Mouse (Mus musculus) forebrain, embryonic 12.5 days (tissue): ENCODE data around the gene Guca2a. TPM values are rescaled to one million over a fixed set of nuclear protein-coding genes. Genes with fewer than 3 reads are reported as not detected.

Experiments
- ATAC-seq: fragments of 200-750 bp; cut with Nextera tagmentation; 2 replicates; pipeline ENCODE4 v1.8.0; 2017; ENCODE audit warnings: moderate TSS enrichment; ENCODE audit not compliant: low FRiP score
- H3K27ac ChIP-seq: fragments of 300-500 bp; sonication (generic); 2 replicates; pipeline ENCODE4 v1.5.1; 2016; ENCODE audit warnings: mild to moderate bottlenecking
- H3K27me3 ChIP-seq: fragments of 300-500 bp; sonication (generic); 2 replicates; pipeline ENCODE4 v1.6.1; 2016; ENCODE audit warnings: mild to moderate bottlenecking
- H3K36me3 ChIP-seq: fragments of 300-500 bp; sonication (generic); replicated peaks from 2 replicates; pipeline ENCODE4 v1.6.1; 2016; ENCODE audit warnings: mild to moderate bottlenecking
- H3K4me1 ChIP-seq: fragments of 300-500 bp; sonication (generic); 2 replicates; pipeline ENCODE4 v1.6.1; 2016
- H3K4me2 ChIP-seq: fragments of 300-500 bp; sonication (generic); 2 replicates; pipeline ENCODE4 v1.6.1; 2016; ENCODE audit warnings: mild to moderate bottlenecking, moderate library complexity
- H3K4me3 ChIP-seq: fragments of 300-500 bp; sonication (generic); replicated peaks from 2 replicates; pipeline ENCODE4 v1.5.1; 2016; ENCODE audit warnings: mild to moderate bottlenecking
- H3K9ac ChIP-seq: fragments of 300-500 bp; sonication (generic); 2 replicates; pipeline ENCODE4 v1.6.1; 2016; ENCODE audit warnings: mild to moderate bottlenecking
- H3K9me3 ChIP-seq: fragments of 300-500 bp; sonication (generic); 2 replicates; pipeline ENCODE4 v1.6.1; 2016
- WGBS: fragments of 180-500 bp; shearing (Covaris S2); methylation state at CpG from one replicate; pipeline ENCODE4 v1.1.7; 2016; 5-methylcytosine and 5-hydroxymethylcytosine counted together
- polyA plus RNA-seq: library from polyadenylated mRNA; unstranded; fragments of >200 nt; fragmentation: Nextera tagmentation; extraction: Ambion mirVana; gene quantifications from 2 replicates; pipeline ENCODE4 v1.2.1, GENCODE M21; 2016

Gene Guca2a
- polyA plus RNA-seq: not detected in 2 replicates

DNA sequence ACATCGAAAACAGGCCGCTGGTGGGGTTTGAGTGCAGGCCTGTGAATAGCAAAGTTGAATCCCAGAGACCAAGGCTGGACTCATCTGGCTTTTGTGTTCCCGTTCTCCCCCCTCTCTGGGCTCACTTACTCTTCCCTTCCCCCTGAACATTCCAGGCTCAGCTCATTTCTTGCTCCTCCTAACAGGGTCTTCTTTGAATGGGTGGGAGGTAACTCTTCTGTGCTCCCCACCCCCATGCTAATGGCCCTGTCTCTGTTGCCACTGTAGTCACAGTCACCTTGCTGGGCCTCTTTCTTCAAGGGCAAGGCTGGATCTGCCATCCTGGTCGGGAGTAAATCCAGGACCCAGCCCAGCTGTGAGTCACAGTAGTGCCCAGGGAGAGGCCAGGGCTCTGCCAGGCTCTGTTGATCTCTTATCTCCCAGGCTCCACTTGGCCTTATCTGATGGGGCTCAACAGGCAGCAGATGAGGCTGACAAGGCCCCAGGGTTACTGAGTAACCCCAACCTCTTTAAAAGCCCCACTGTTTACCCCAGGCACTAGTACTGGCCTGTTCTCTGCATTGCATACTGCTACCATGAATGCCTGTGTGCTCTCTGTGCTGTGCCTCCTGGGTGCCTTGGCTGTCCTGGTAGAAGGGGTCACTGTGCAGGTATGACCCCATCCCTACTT lies at the start of gene Guca2a:
Gene Guca2a (plus strand): TSS at position 529 of the 670 bp plus-strand sequence.
- WGBS: 78% methylated on average over 4 of the region's 4 CpGs

DNA sequence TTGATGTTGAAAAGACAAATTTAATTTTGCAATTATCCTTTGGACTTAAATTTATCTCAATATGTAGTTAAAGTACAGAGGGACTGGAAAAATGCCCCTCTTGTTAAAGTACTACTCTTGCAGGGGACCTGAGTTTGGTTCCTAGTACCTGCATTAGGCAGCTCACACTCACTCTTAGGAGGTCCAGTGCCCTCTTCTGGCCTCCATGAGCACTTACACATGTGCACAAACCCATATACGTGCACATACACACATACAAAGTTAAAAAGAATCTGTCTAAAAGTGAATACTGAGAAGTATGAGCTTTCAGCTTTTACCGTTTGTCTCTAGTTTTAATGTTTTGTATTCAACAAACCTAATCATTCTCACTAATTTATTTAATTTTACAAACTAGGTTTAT lies 49.5 kb upstream of the Guca2a start:
- ATAC-seq: no peak
- no peak overlapping the region for H3K27ac ChIP-seq
- peaks cover 6% of the 10 kb centered on the region; the same call in 1 of the 2 replicates for H3K4me1 ChIP-seq
- H3K27me3 ChIP-seq: no peaks in the 10 kb centered on the region
- H3K4me3 ChIP-seq: no peak overlapping the region
- whole genome bisulfite sequencing: 99% methylated on average over 2 of the region's 2 CpGs
- no peaks in the 10 kb centered on the region for H3K9me3 ChIP-seq
- peaks cover 12% of the 10 kb centered on the region for H3K36me3 ChIP-seq
- no peak overlapping the region for H3K4me2 ChIP-seq
- H3K9ac ChIP-seq: no peak overlapping the region

More for the DNA sequence above, at the start of gene Guca2a:
- no peaks in the 10 kb centered on the region for H3K36me3 ChIP-seq
- H3K27me3 ChIP-seq: no peaks in the 10 kb centered on the region
- H3K9ac ChIP-seq: no peak within 1 kb of the TSS
- H3K27ac ChIP-seq: no peak within 1 kb of the TSS
- H3K4me2 ChIP-seq: no peak within 1 kb of the TSS
- peaks cover 18% of the 10 kb centered on the region for H3K4me1 ChIP-seq
- no peak within 1 kb of the TSS for H3K4me3 ChIP-seq
- no peak for ATAC-seq
- no peaks in the 10 kb centered on the region for H3K9me3 ChIP-seq

DNA sequence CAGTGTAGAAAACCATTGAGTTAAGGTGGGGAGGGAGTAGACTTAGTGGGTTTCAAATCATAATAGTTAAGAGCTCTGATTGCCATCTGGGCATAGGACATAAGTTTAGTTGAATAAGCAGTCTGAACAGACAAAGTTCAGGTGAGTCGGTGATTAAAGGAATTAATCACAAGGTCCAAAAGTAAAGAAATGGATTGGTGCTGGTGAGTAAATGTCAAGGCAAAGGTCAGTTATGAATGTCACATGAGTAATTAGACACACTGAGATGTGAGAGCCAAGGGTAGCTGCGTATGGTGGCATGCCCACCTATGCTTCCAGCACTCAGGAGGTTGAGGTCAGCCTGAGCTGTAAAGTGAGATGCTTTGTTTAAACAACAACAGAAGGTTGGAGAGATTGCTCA lies 48.1 kb upstream of the Guca2a start:
- Histone ChIP-seq H3K4me3 (no peak overlapping the region), H3K36me3 (peaks cover 12% of the 10 kb centered on the region), H3K27me3 (no peaks in the 10 kb centered on the region), H3K4me1 (peaks cover 6% of the 10 kb centered on the region; the same call in 1 of the 2 replicates), H3K27ac (no peak overlapping the region), H3K9ac (no peak overlapping the region), H3K4me2 (no peak overlapping the region), H3K9me3 (no peaks in the 10 kb centered on the region)
- 94% methylated on average over 2 of the region's 2 CpGs for WGBS
- no peak for ATAC-seq

DNA sequence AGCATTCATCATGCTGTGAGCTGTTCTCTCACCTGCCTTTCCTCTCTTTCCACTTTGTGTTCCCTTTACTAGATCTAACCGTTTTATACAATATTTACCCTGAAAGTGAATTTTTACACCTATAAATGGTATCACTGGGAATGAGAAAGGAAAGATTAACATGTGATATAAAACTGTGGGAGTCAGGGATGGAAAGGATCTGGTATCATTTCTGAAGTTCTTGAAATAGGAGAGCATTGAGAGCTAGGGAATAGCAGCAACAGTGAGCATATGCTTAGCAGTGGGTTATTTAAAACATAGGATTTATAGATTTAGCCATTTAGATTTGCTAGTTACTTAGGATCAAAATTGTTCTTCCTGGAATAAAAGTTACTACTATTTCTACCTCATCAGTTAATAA lies 47.5 kb upstream of the Guca2a start:
- no peak for ATAC-seq
- Histone ChIP-seq H3K4me1 (peaks cover 6% of the 10 kb centered on the region; the same call in 1 of the 2 replicates), H3K27ac (no peak overlapping the region), H3K9me3 (no peaks in the 10 kb centered on the region), H3K4me2 (no peak overlapping the region), H3K36me3 (peaks cover 12% of the 10 kb centered on the region), H3K27me3 (no peaks in the 10 kb centered on the region), H3K9ac (no peak overlapping the region), H3K4me3 (no peak overlapping the region)
- 91% methylated on average over 1 of the region's 1 CpGs for WGBS

DNA sequence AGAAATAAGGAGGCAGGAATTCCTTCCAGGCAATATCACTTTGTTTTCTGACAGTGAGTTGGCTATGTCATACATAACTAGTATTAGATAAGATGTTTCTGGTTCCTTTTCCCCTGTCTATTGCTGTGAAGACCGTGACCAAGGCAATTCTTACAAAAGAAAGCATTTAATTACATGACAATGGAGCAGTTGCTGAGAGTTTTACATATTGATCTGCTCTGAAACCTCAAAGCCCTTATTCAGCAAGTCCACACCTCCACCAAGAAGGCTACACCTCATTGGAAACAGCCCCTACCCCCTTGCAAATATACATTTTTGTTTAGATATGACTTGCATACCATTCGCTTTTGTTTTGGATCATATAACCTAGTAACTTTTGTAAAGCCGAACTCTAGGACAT lies 45.0 kb upstream of the Guca2a start:
- no peaks in the 10 kb centered on the region for H3K9me3 ChIP-seq
- no peak overlapping the region for H3K9ac ChIP-seq
- H3K4me3 ChIP-seq: no peak overlapping the region
- H3K36me3 ChIP-seq: peaks cover 6% of the 10 kb centered on the region; the same call in 1 of the 2 replicates
- peaks cover 6% of the 10 kb centered on the region; the same call in 1 of the 2 replicates for H3K4me1 ChIP-seq
- WGBS: 71% methylated on average over 3 of the region's 3 CpGs
- no peak for ATAC-seq
- H3K27ac ChIP-seq: no peak overlapping the region
- H3K4me2 ChIP-seq: no peak overlapping the region
- H3K27me3 ChIP-seq: no peaks in the 10 kb centered on the region

DNA sequence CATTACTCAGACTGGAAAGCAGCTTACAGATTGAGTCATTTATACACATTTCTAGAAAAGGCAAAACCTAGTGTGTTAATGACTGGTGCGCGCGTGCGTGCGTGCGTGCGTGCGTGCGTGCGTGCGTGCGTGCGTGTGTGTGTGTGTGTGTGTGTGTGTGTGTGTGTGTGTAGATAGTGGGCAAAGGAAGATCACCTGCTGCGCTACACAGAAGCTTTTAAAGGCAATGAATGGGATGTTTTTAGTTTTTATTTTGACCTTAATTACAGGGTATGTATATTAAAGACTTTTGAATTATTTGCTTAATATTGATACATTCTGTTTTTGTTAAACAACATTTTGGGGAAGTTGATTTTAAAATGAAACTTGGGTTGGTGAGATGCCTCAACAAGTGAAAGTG lies 43.2 kb upstream of the Guca2a start:
- Histone ChIP-seq H3K27me3 (no peaks in the 10 kb centered on the region), H3K4me1 (peaks cover 6% of the 10 kb centered on the region; the same call in 1 of the 2 replicates), H3K36me3 (no peaks in the 10 kb centered on the region), H3K9ac (no peak overlapping the region), H3K9me3 (no peaks in the 10 kb centered on the region), H3K4me2 (no peak overlapping the region), H3K27ac (no peak overlapping the region), H3K4me3 (no peak overlapping the region)
- ATAC-seq: no peak
- WGBS: 93% methylated on average over 14 of the region's 14 CpGs

GRCm38 (mm10) chr4:119599605-119600004 lies 37.9 kb upstream of the Guca2a start:
- H3K4me2 ChIP-seq: no peak overlapping the region
- WGBS: 74% methylated on average over 1 of the region's 1 CpGs
- H3K4me3 ChIP-seq: no peak overlapping the region
- no peak overlapping the region for H3K9ac ChIP-seq
- no peak for ATAC-seq
- no peaks in the 10 kb centered on the region for H3K9me3 ChIP-seq
- H3K4me1 ChIP-seq: no peaks in the 10 kb centered on the region
- H3K27me3 ChIP-seq: no peaks in the 10 kb centered on the region
- H3K27ac ChIP-seq: no peak overlapping the region
- peaks cover 9% of the 10 kb centered on the region for H3K36me3 ChIP-seq

DNA sequence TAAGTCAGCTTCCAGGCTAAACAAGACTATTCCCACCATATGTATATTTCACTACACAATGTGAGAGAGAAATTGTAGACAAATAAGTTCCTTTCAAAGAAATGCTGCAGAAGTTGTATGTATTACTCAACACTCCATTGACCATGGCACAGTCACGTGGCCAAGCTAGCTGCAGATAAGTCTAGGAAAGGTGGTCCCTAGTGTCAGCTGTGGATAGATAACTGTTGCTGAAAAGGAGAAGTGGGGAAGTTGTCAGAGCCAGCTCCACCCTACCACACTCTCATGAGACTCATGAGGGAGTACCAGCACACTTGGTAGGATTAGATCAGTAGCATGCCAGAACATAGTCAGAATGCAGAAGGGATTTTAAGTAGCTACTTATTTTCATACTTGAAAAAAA lies 28.0 kb upstream of the Guca2a start:
- Histone ChIP-seq H3K27ac (no peak overlapping the region), H3K36me3 (peaks cover 14% of the 10 kb centered on the region), H3K4me3 (no peak overlapping the region), H3K27me3 (no peaks in the 10 kb centered on the region), H3K9me3 (no peaks in the 10 kb centered on the region), H3K9ac (no peak overlapping the region), H3K4me1 (peaks cover 5% of the 10 kb centered on the region; the same call in 1 of the 2 replicates), H3K4me2 (no peak overlapping the region)
- ATAC-seq: no peak
- WGBS: 85% methylated on average over 1 of the region's 1 CpGs

DNA sequence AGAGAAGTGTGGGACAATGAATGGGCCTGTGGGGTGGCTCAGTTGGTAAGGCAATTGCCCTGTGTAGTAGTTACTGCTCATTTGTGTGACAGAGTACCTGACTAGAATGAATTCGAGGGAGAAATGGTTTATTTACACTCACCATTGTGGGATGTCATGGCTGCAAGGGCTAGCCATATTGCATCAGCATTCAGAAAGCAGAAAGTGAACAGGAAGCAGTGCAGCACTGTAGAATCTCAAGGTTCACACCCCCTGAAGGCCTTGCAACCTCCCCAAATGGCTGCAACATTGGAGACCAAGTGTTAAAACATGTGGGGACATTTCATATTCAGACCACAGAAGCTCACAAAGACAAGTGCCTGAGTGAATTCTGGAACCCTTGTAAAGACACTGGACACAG lies 23.4 kb upstream of the Guca2a start:
- H3K4me1 ChIP-seq: peaks cover 5% of the 10 kb centered on the region; the same call in 1 of the 2 replicates
- WGBS: 55% methylated on average over 1 of the region's 1 CpGs
- H3K27ac ChIP-seq: no peak overlapping the region
- no peak for ATAC-seq
- no peak overlapping the region for H3K4me2 ChIP-seq
- H3K9ac ChIP-seq: no peak overlapping the region
- 0 out of 2 replicates have a peak, but pooled peaks cover 3% of the 10 kb centered on the region for H3K36me3 ChIP-seq
- H3K9me3 ChIP-seq: no peaks in the 10 kb centered on the region
- H3K27me3 ChIP-seq: no peaks in the 10 kb centered on the region
- no peak overlapping the region for H3K4me3 ChIP-seq

GRCm38 (mm10) chr4:119614724-119615123 lies 22.8 kb upstream of the Guca2a start:
- no peak overlapping the region for H3K9ac ChIP-seq
- peaks cover 6% of the 10 kb centered on the region for H3K36me3 ChIP-seq
- peaks cover 5% of the 10 kb centered on the region; the same call in 1 of the 2 replicates for H3K4me1 ChIP-seq
- no peak overlapping the region for H3K27ac ChIP-seq
- H3K4me2 ChIP-seq: no peak overlapping the region
- 86% methylated on average over 4 of the region's 4 CpGs for WGBS
- ATAC-seq: no peak
- no peak overlapping the region for H3K4me3 ChIP-seq
- no peaks in the 10 kb centered on the region for H3K27me3 ChIP-seq
- H3K9me3 ChIP-seq: no peaks in the 10 kb centered on the region

- ATAC-seq: no peak
- no peak overlapping the region for H3K4me2 ChIP-seq
- WGBS: 33% methylated on average over 7 of the region's 7 CpGs
- no peaks in the 10 kb centered on the region for H3K9me3 ChIP-seq
- H3K27me3 ChIP-seq: no peaks in the 10 kb centered on the region
- H3K36me3 ChIP-seq: peaks cover 46% of the 10 kb centered on the region
- no peak overlapping the region for H3K9ac ChIP-seq
- no peak overlapping the region for H3K4me3 ChIP-seq
- H3K27ac ChIP-seq: no peak overlapping the region
- H3K4me1 ChIP-seq: peaks cover 16% of the 10 kb centered on the region
Observed at GRCm38 (mm10) chr4:119626081-119626645, 11.3 kb upstream of the Guca2a start.

GRCm38 (mm10) chr4:119626876-119627275 lies 10.6 kb upstream of the Guca2a start:
- ATAC-seq: no peak
- H3K4me3 ChIP-seq: no peak overlapping the region
- no peaks in the 10 kb centered on the region for H3K9me3 ChIP-seq
- peaks cover 42% of the 10 kb centered on the region for H3K36me3 ChIP-seq
- H3K27ac ChIP-seq: peak overlapping the region; percentile 51; the same call in 1 of the 2 replicates
- no peak overlapping the region for H3K4me2 ChIP-seq
- no peak overlapping the region for H3K9ac ChIP-seq
- H3K4me1 ChIP-seq: peaks cover 17% of the 10 kb centered on the region
- WGBS: 69% methylated on average over 3 of the region's 3 CpGs
- H3K27me3 ChIP-seq: no peaks in the 10 kb centered on the region

- H3K27me3 ChIP-seq: no peaks in the 10 kb centered on the region
- H3K4me1 ChIP-seq: peaks cover 17% of the 10 kb centered on the region
- no peak overlapping the region for H3K9ac ChIP-seq
- peak overlapping the region; percentile 51; the same call in 1 of the 2 replicates for H3K27ac ChIP-seq
- H3K9me3 ChIP-seq: no peaks in the 10 kb centered on the region
- peaks cover 42% of the 10 kb centered on the region for H3K36me3 ChIP-seq
- H3K4me2 ChIP-seq: no peak overlapping the region
- 41% methylated on average over 4 of the region's 4 CpGs for WGBS
- ATAC-seq: 0 out of 2 replicates have a peak, but pooled peaks have one; percentile 2
- H3K4me3 ChIP-seq: no peak overlapping the region
Observed at GRCm38 (mm10) chr4:119627317-119627716, 10.2 kb upstream of the Guca2a start.
